Mouse (Mus musculus) CH12F3 (cell line): ENCODE results near the gene Irgm2.
"Not testable (repeated sequence)": the region's sequence is repeated elsewhere in the genome, so short reads cannot be mapped to it uniquely, and the experiment has no call there.

Source experiments
- in situ Hi-C: fragments of 300-500 bp; cut with MboI; formaldehyde crosslinking; loops from 2 replicates; pipeline ENCODE4 v1.14.3; 2020; ENCODE audit warnings: low sequenced_read_pairs

The Irgm2 gene

GRCm38 (mm10) chr11:58199229-58200037 lies at the start of gene Irgm2, which contains the start of gene Igtp:
Irgm2 (plus strand) TSS chr11:58199618.
Igtp (plus strand) TSS chr11:58199556.
- in situ Hi-C loops, result not testable (repeated sequence)

- in situ Hi-C loops, result no loop called here
Measured at GRCm38 (mm10) chr11:58155458-58155857, 44.0 kb upstream of the Irgm2 start.

- in situ Hi-C loops, result no loop called here
Measured at GRCm38 (mm10) chr11:58156871-58157270, 42.5 kb upstream of the Irgm2 start.

- in situ Hi-C loops, result no loop called here
Measured at GRCm38 (mm10) chr11:58165072-58165471, 34.3 kb upstream of the Irgm2 start.

- in situ Hi-C loops, result no loop called here
Measured at GRCm38 (mm10) chr11:58167822-58168166, 31.6 kb upstream of the Irgm2 start.

- in situ Hi-C loops, result no loop called here
Measured at GRCm38 (mm10) chr11:58168167-58168915, 31.1 kb upstream of the Irgm2 start, which contains the start of gene Gemin5. Gemin5 (minus strand) TSS chr11:58168539.

GRCm38 (mm10) chr11:58169666-58170065 lies 29.8 kb upstream of the Irgm2 start:
- in situ Hi-C loops, result no loop called here

- in situ Hi-C loops, result no loop called here
Measured at GRCm38 (mm10) chr11:58171459-58172091, 27.8 kb upstream of the Irgm2 start, which contains the start of gene Mrpl22. Mrpl22 (plus strand) TSS chr11:58171661.

GRCm38 (mm10) chr11:58179563-58179962 lies 19.9 kb upstream of the Irgm2 start:
- in situ Hi-C loops, result no loop called here

- in situ Hi-C loops, result loop anchor here (5.0 kb wide), 1 partner anchor 37 kb away; no protein-coding TSS in a partner anchor
Measured at GRCm38 (mm10) chr11:58179986-58180385, 19.4 kb upstream of the Irgm2 start.

GRCm38 (mm10) chr11:58180756-58181155 lies 18.7 kb upstream of the Irgm2 start:
- in situ Hi-C loops, result loop anchor here (5.0 kb wide), 1 partner anchor 37 kb away; no protein-coding TSS in a partner anchor

- in situ Hi-C loops, result loop anchor here (5.0 kb wide), 1 partner anchor 34 kb away; no protein-coding TSS in a partner anchor
Measured at GRCm38 (mm10) chr11:58183579-58183978, 15.8 kb upstream of the Irgm2 start.

- in situ Hi-C loops, result no loop called here
Measured at GRCm38 (mm10) chr11:58189675-58190074, 9.7 kb upstream of the Irgm2 start.

GRCm38 (mm10) chr11:58193326-58193725 lies 6.1 kb upstream of the Irgm2 start:
- in situ Hi-C loops, result no loop called here

- in situ Hi-C loops, result no loop called here
Measured at GRCm38 (mm10) chr11:58193860-58194520, 5.4 kb upstream of the Irgm2 start.

GRCm38 (mm10) chr11:58198663-58199062 lies 755 bp upstream of the Irgm2 start:
- in situ Hi-C loops, result no loop called here

GRCm38 (mm10) chr11:58200226-58200625 lies 808 bp downstream of the Irgm2 start:
- in situ Hi-C loops, result no loop called here

GRCm38 (mm10) chr11:58201052-58201451 lies 1.6 kb downstream of the Irgm2 start:
- in situ Hi-C loops, result no loop called here

GRCm38 (mm10) chr11:58210321-58210886 lies 11.0 kb downstream of the Irgm2 start:
- in situ Hi-C loops, result no loop called here

GRCm38 (mm10) chr11:58211062-58211681 lies 11.8 kb downstream of the Irgm2 start:
- in situ Hi-C loops, result no loop called here
